Mouse (Mus musculus): ENCODE measurements around the gene Rplp2. TPM values are rescaled to one million over a fixed set of nuclear protein-coding genes. Genes with fewer than 3 reads are reported as not detected.
"Not testable (repeated sequence)": the region's sequence is repeated elsewhere in the genome, so short reads cannot be mapped to it uniquely, and the experiment has no call there.

Rplp2 gene
- total RNA-seq (2021) (100 to 1,000 TPM; 848 to 928 TPM), polyA plus RNA-seq (2012; rRNA removed) (404 and 421 TPM in 2 replicates)
- long read RNA-seq, transcript Rplp2-201 (5 exons, 964 nt): major isoform, 247 of 279 reads
- long read RNA-seq, transcript Rplp2-204 (2 exons, 399 nt): minor isoform, 5 of 279 reads
- long read RNA-seq, transcript Rplp2-202 (4 exons, 449 nt): minor isoform, 6 of 279 reads
- long read RNA-seq, partial matches to known transcripts: 1 of 279 reads
- long read RNA-seq, other reads (novel, unspliced or antisense): 20 of 279 reads

- TF ChIP-seq POLR2A (IDR thresholded peaks at IDR 0.05; ENCODE audit: insufficient read depth, low read depth, low read length): peak; percentile 88
- TF ChIP-seq EP300 (IDR thresholded peaks at IDR 0.05; ENCODE audit: insufficient read depth, low read depth, low read length): no peak
- H3K4me3 ChIP-seq: peak within 1 kb of the TSS; percentile 73
- peak; percentile 95 to 96 for DNase-seq
- no peaks in the 10 kb centered on the region for H3K27me3 ChIP-seq (ENCODE audit: control insufficient read depth, insufficient read depth, low read length)
- intact Hi-C loops (cut with DNase I): no loop called here
- WGBS: under 1% methylated on average over 63 of the region's 63 CpGs
- H3K4me1 ChIP-seq (ENCODE audit: control insufficient read depth, insufficient read depth, low read length): peaks cover 4% of the 10 kb centered on the region
- peaks cover 9% of the 10 kb centered on the region for H3K36me3 ChIP-seq (ENCODE audit: control insufficient read depth, insufficient read depth, low read length)
- peak within 1 kb of the TSS; percentile 99 for H3K27ac ChIP-seq
- no peaks in the 10 kb centered on the region for H3K79me2 ChIP-seq (replicated peaks; ENCODE audit: control insufficient read depth, insufficient read depth, low read length)
- peak within 1 kb of the TSS; percentile 98 for H3K9ac ChIP-seq (ENCODE audit: low read depth, low read length)
These were observed at the start of gene Rplp2 for GRCm38 (mm10) chr7:141447110-141447991. Gene Rplp2, plus strand, starts transcription at chr7:141447370.

- intact Hi-C loops (cut with DNase I): no loop called here
- Histone ChIP-seq H3K4me1 (ENCODE audit: control insufficient read depth, insufficient read depth, low read length) (no peaks in the 10 kb centered on the region), H3K27ac (no peak overlapping the region), H3K79me2 (replicated peaks; ENCODE audit: control insufficient read depth, insufficient read depth, low read length) (no peaks in the 10 kb centered on the region), H3K4me3 (no peak overlapping the region), H3K9ac (ENCODE audit: low read depth, low read length) (no peak overlapping the region), H3K36me3 (ENCODE audit: control insufficient read depth, insufficient read depth, low read length) (no peaks in the 10 kb centered on the region), H3K27me3 (ENCODE audit: control insufficient read depth, insufficient read depth, low read length) (no peaks in the 10 kb centered on the region)
- TF ChIP-seq POLR2A (IDR thresholded peaks at IDR 0.05; ENCODE audit: insufficient read depth, low read depth, low read length) (no peak), EP300 (IDR thresholded peaks at IDR 0.05; ENCODE audit: insufficient read depth, low read depth, low read length) (0 out of 2 replicates have a peak, but pooled peaks have one; percentile 63), CTCF (IDR thresholded peaks at IDR 0.05) (peak; percentile 77)
- 32% methylated on average over 5 of the region's 5 CpGs for WGBS
- peak; percentile 53 to 64 for DNase-seq
These were observed 43.9 kb upstream of the Rplp2 start for GRCm38 (mm10) chr7:141403305-141403704.

- 69% methylated on average over 4 of the region's 4 CpGs for WGBS
- Histone ChIP-seq H3K4me3 (no peak overlapping the region), H3K36me3 (ENCODE audit: control insufficient read depth, insufficient read depth, low read length) (no peaks in the 10 kb centered on the region), H3K9ac (ENCODE audit: low read depth, low read length) (no peak overlapping the region), H3K27ac (no peak overlapping the region), H3K27me3 (ENCODE audit: control insufficient read depth, insufficient read depth, low read length) (no peaks in the 10 kb centered on the region), H3K79me2 (replicated peaks; ENCODE audit: control insufficient read depth, insufficient read depth, low read length) (no peaks in the 10 kb centered on the region), H3K4me1 (ENCODE audit: control insufficient read depth, insufficient read depth, low read length) (peaks cover 3% of the 10 kb centered on the region)
- TF ChIP-seq POLR2A (IDR thresholded peaks at IDR 0.05; ENCODE audit: insufficient read depth, low read depth, low read length) (no peak), CTCF (IDR thresholded peaks at IDR 0.05) (no peak), EP300 (IDR thresholded peaks at IDR 0.05; ENCODE audit: insufficient read depth, low read depth, low read length) (no peak)
- DNase-seq: no peak
- intact Hi-C loops (cut with DNase I): no loop called here
These were observed 41.7 kb upstream of the Rplp2 start for GRCm38 (mm10) chr7:141405466-141405865.

- WGBS: 96% methylated on average over 7 of the region's 7 CpGs
- H3K27me3 ChIP-seq (ENCODE audit: control insufficient read depth, insufficient read depth, low read length); H3K36me3 ChIP-seq (ENCODE audit: control insufficient read depth, insufficient read depth, low read length); DNase-seq; H3K4me3 ChIP-seq; H3K27ac ChIP-seq; intact Hi-C loops (cut with DNase I); H3K4me1 ChIP-seq (ENCODE audit: control insufficient read depth, insufficient read depth, low read length); H3K79me2 ChIP-seq (replicated peaks; ENCODE audit: control insufficient read depth, insufficient read depth, low read length); H3K9ac ChIP-seq (ENCODE audit: low read depth, low read length): not testable (repeated sequence)
These were observed 39.5 kb upstream of the Rplp2 start for GRCm38 (mm10) chr7:141407670-141408069.

GRCm38 (mm10) chr7:141408833-141409232, 38.3 kb upstream of the Rplp2 start:
- Histone ChIP-seq H3K79me2 (replicated peaks; ENCODE audit: control insufficient read depth, insufficient read depth, low read length) (no peaks in the 10 kb centered on the region), H3K9ac (ENCODE audit: low read depth, low read length) (no peak overlapping the region), H3K27ac (no peak overlapping the region), H3K36me3 (ENCODE audit: control insufficient read depth, insufficient read depth, low read length) (no peaks in the 10 kb centered on the region), H3K4me1 (ENCODE audit: control insufficient read depth, insufficient read depth, low read length) (peaks cover 3% of the 10 kb centered on the region), H3K27me3 (ENCODE audit: control insufficient read depth, insufficient read depth, low read length) (no peaks in the 10 kb centered on the region), H3K4me3 (no peak overlapping the region)
- peak; percentile 85 to 87 for DNase-seq
- TF ChIP-seq EP300 (IDR thresholded peaks at IDR 0.05; ENCODE audit: insufficient read depth, low read depth, low read length) (peak; percentile 74; the same call in 1 of the 2 replicates), CTCF (IDR thresholded peaks at IDR 0.05) (peak; percentile 99), POLR2A (IDR thresholded peaks at IDR 0.05; ENCODE audit: insufficient read depth, low read depth, low read length) (0 out of 2 replicates have a peak, but pooled peaks have one; percentile 24)
- intact Hi-C loops (cut with DNase I): loop anchor here (1.0 kb wide), 2 partner anchors 28 to 116 kb away; partner anchors contain the start of gene Slc25a22
- 5% methylated on average over 11 of the region's 11 CpGs for WGBS

- Histone ChIP-seq H3K36me3 (ENCODE audit: control insufficient read depth, insufficient read depth, low read length) (no peaks in the 10 kb centered on the region), H3K4me1 (ENCODE audit: control insufficient read depth, insufficient read depth, low read length) (peaks cover 3% of the 10 kb centered on the region), H3K27me3 (ENCODE audit: control insufficient read depth, insufficient read depth, low read length) (no peaks in the 10 kb centered on the region), H3K4me3 (no peak overlapping the region), H3K79me2 (replicated peaks; ENCODE audit: control insufficient read depth, insufficient read depth, low read length) (no peaks in the 10 kb centered on the region), H3K27ac (no peak overlapping the region), H3K9ac (ENCODE audit: low read depth, low read length) (no peak overlapping the region)
- 82% methylated on average over 8 of the region's 8 CpGs for WGBS
- TF ChIP-seq CTCF (IDR thresholded peaks at IDR 0.05) (no peak), POLR2A (IDR thresholded peaks at IDR 0.05; ENCODE audit: insufficient read depth, low read depth, low read length) (no peak), EP300 (IDR thresholded peaks at IDR 0.05; ENCODE audit: insufficient read depth, low read depth, low read length) (no peak)
- DNase-seq: no peak
- intact Hi-C loops (cut with DNase I): no loop called here
These were observed 36.5 kb upstream of the Rplp2 start for GRCm38 (mm10) chr7:141410631-141411030.
